Mouse (Mus musculus): Measurements from ENCODE around the gene Nemf. TPM values are rescaled to one million over a fixed set of nuclear protein-coding genes. Genes with fewer than 3 reads are reported as not detected.

Nemf gene
- total and polyA plus RNA-seq, 3 experiments = 34.3 to 56.6 (median 44.9) TPM

DNA sequence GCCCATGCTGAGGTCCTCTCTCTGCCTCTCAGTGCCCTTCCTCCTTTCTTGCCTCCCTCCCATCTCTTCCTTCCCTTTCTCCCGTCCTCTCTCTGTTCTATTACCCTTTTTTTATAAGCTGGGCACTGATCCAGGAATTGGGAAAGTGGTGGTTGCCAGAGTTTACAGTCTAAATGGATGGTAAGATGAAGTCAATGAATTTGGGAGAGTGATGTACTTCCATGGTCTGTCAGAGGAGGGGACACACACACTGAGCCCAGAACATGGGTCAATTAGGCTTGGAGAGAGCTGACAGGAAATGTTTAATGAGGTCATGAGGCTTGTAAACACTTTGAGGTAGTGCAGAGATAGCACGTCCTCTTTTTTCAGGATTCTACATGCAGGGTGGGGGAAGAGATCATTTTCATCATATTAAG lies 43.9 kb upstream of the Nemf start (continued):
- TF ChIP-seq SIN3A (IDR thresholded peaks at IDR 0.05; ENCODE audit: low read length) (no peak), NELFE (IDR thresholded peaks at IDR 0.05; ENCODE audit: low read depth, low read length) (no peak), SMC3 (IDR thresholded peaks at IDR 0.05; ENCODE audit: low read depth, low read length) (0 out of 2 replicates have a peak, but pooled peaks have one; percentile 13), MAZ (IDR thresholded peaks at IDR 0.05; ENCODE audit: low read depth, low read length) (no peak), MXI1 (IDR thresholded peaks at IDR 0.05; ENCODE audit: low read depth, low read length) (0 out of 2 replicates have a peak, but pooled peaks have one; percentile 39)

DNA sequence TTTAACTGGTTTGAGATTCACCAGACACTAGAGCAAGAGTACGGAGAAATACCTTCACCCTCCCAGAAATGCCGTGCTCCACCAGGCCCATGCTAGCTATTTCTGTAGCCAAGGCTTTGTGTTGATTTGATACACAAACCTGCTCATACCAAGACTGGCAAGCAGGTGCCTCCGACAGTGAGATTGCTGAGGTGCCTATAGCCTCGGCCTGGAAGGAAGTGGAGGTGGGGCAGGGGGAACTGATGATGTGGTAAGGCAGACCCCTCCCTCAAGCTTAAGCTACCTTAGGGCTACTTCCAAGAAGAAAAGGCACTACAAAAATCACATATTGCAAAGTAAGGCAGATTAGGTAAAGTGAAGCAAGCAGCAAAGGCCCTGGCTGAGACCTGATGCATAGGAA lies 43.4 kb upstream of the Nemf start:
- dilution Hi-C loops (cut with MboI; ENCODE audit: extremely low pct_ligation_motif_present, extremely low pct_unique_long_range_greater_than_20kb, low sequenced_read_pairs) = no loop called here
- no peaks in the 10 kb centered on the region for H3K27me3 ChIP-seq (replicated peaks)
- in situ Hi-C loops (cut with MboI; ENCODE audit: low pct_ligation_motif_present, low pct_unique_long_range_greater_than_20kb, low sequenced_read_pairs) = no loop called here
- peaks cover 29 to 48% of the 10 kb centered on the region in 2 experiments for H3K4me1 ChIP-seq (ENCODE audit: control insufficient read depth in 1 of 2, insufficient read depth in 2 of 2)
- peak overlapping the region; percentile 51; the same call in 1 of the 2 replicates for H3K4me2 ChIP-seq (ENCODE audit: insufficient read depth, low read depth, poor library complexity, severe bottlenecking)
- H3K79me2 ChIP-seq (replicated peaks; ENCODE audit: control insufficient read depth, extremely low read depth, insufficient read depth, poor library complexity, severe bottlenecking) = no peaks in the 10 kb centered on the region
- TF ChIP-seq POLR2AphosphoS2 (IDR thresholded peaks at IDR 0.05; ENCODE audit: low read depth, low read length) (no peak), GABPA (IDR thresholded peaks at IDR 0.05; ENCODE audit: insufficient replicate concordance, low read depth, low read length) (no peak), USF1 (IDR thresholded peaks at IDR 0.05; ENCODE audit: low read depth, low read length) (no peak), UBTF (IDR thresholded peaks at IDR 0.05; ENCODE audit: low read depth, low read length) (no peak), ZMIZ1 (IDR thresholded peaks at IDR 0.05; ENCODE audit: low read depth, low read length) (no peak), MXI1 (IDR thresholded peaks at IDR 0.05; ENCODE audit: low read depth, low read length) (no peak), SMC3 (IDR thresholded peaks at IDR 0.05; ENCODE audit: low read depth, low read length) (no peak), ZC3H11A (IDR thresholded peaks at IDR 0.05; ENCODE audit: low read depth, low read length) (no peak), MYC (IDR thresholded peaks at IDR 0.05; ENCODE audit: low read depth, low read length) (no peak), JUND (conservative IDR thresholded peaks at IDR 0.05; ENCODE audit: low read depth, low read length) (no peak), MAZ (IDR thresholded peaks at IDR 0.05; ENCODE audit: low read depth, low read length) (no peak), JUN (IDR thresholded peaks at IDR 0.05; ENCODE audit: insufficient read depth, low read depth, low read length) (no peak), SIN3A (IDR thresholded peaks at IDR 0.05; ENCODE audit: low read length) (no peak), RAD21 (IDR thresholded peaks at IDR 0.05; ENCODE audit: low read depth, low read length) (no peak)
- no peak overlapping the region for H3K4me3 ChIP-seq (replicated peaks in 1 of 3; ENCODE audit: low read depth in 2 of 3, low read length in 2 of 3, poor library complexity in 1 of 3)
- peak overlapping the region; percentile 89 for H3K27ac ChIP-seq (ENCODE audit: insufficient read depth, low read depth)
- no peak for DNase-seq (ENCODE audit: extremely low read depth)
- H3K9ac ChIP-seq (ENCODE audit: insufficient read depth, low read depth) = peak overlapping the region; percentile 47
- H3K36me3 ChIP-seq (replicated peaks in 1 of 2; ENCODE audit: control insufficient read depth in 1 of 2, insufficient read depth in 1 of 2, low read length in 1 of 2) = no peaks in the 10 kb centered on the region
- H3K9me3 ChIP-seq (replicated peaks; ENCODE audit: low read length) = peaks cover 2% of the 10 kb centered on the region

- Histone ChIP-seq H3K27me3 (replicated peaks) (no peaks in the 10 kb centered on the region), H3K4me1 (ENCODE audit: control insufficient read depth in 1 of 2, insufficient read depth in 2 of 2) (peaks cover under 1 to 12% of the 10 kb centered on the region in 2 experiments; a peak in 3 of 4 replicates), H3K4me2 (ENCODE audit: insufficient read depth, low read depth, poor library complexity, severe bottlenecking) (no peak overlapping the region), H3K36me3 (replicated peaks in 1 of 2; ENCODE audit: control insufficient read depth in 1 of 2, insufficient read depth in 1 of 2, low read length in 1 of 2) (no peaks in the 10 kb centered on the region), H3K4me3 (replicated peaks in 1 of 3; ENCODE audit: low read depth in 2 of 3, low read length in 2 of 3, poor library complexity in 1 of 3) (no peak overlapping the region), H3K9me3 (replicated peaks; ENCODE audit: low read length) (peaks cover 6% of the 10 kb centered on the region), H3K9ac (ENCODE audit: insufficient read depth, low read depth) (no peak overlapping the region), H3K79me2 (replicated peaks; ENCODE audit: control insufficient read depth, extremely low read depth, insufficient read depth, poor library complexity, severe bottlenecking) (no peaks in the 10 kb centered on the region), H3K27ac (ENCODE audit: insufficient read depth, low read depth) (no peak overlapping the region)
- no peak for DNase-seq (ENCODE audit: extremely low read depth)
- in situ Hi-C loops (cut with MboI; ENCODE audit: low pct_ligation_motif_present, low pct_unique_long_range_greater_than_20kb, low sequenced_read_pairs) (no loop called here), dilution Hi-C loops (cut with MboI; ENCODE audit: extremely low pct_ligation_motif_present, extremely low pct_unique_long_range_greater_than_20kb, low sequenced_read_pairs) (no loop called here)
- no peak for TF ChIP-seq GABPA (IDR thresholded peaks at IDR 0.05; ENCODE audit: insufficient replicate concordance, low read depth, low read length)
- TF ChIP-seq MAX (IDR thresholded peaks at IDR 0.05; ENCODE audit: low read length) = no peak
- TF ChIP-seq CTCF (conservative IDR thresholded peaks at IDR 0.05 in 1 of 2, IDR thresholded peaks at IDR 0.05 in 1 of 2; ENCODE audit: low read depth in 2 of 2, low read length in 2 of 2) = no peak
- TF ChIP-seq MEF2A (IDR thresholded peaks at IDR 0.05; ENCODE audit: borderline replicate concordance, low read depth, low read length) = no peak
- no peak for TF ChIP-seq MAFK (IDR thresholded peaks at IDR 0.05; ENCODE audit: insufficient replicate concordance, low read length)
- no peak for TF ChIP-seq IRF4 (IDR thresholded peaks at IDR 0.05; ENCODE audit: low read depth, low read length)
- TF ChIP-seq NELFE (IDR thresholded peaks at IDR 0.05; ENCODE audit: low read depth, low read length) = no peak
- TF ChIP-seq MXI1 (IDR thresholded peaks at IDR 0.05; ENCODE audit: low read depth, low read length) = no peak
- TF ChIP-seq MAZ (IDR thresholded peaks at IDR 0.05; ENCODE audit: low read depth, low read length) = no peak
- TF ChIP-seq USF1 (IDR thresholded peaks at IDR 0.05; ENCODE audit: low read depth, low read length) = no peak
- TF ChIP-seq ZNF384 (IDR thresholded peaks at IDR 0.05; ENCODE audit: low read depth, low read length) = no peak
- no peak for TF ChIP-seq JUND (conservative IDR thresholded peaks at IDR 0.05; ENCODE audit: low read depth, low read length)
- no peak for TF ChIP-seq UBTF (IDR thresholded peaks at IDR 0.05; ENCODE audit: low read depth, low read length)
- no peak for TF ChIP-seq ELF1 (IDR thresholded peaks at IDR 0.05; ENCODE audit: low read depth, low read length)
Observed at GRCm38 (mm10) chr12:69394456-69394855, 37.5 kb upstream of the Nemf start.

Measured in CH12.LX (cell line).